Mouse (Mus musculus) cerebellum, adult 11-12 months (tissue): ENCODE results near the gene Fabp1.

Experiments used
- DNase-seq: peaks from one replicate; pipeline ENCODE4 v3.0.0; 2022

The Fabp1 gene

GRCm38 (mm10) chr6:71221501-71221900 lies 21.9 kb downstream of the Fabp1 start:
- no peak for DNase-seq

DNA sequence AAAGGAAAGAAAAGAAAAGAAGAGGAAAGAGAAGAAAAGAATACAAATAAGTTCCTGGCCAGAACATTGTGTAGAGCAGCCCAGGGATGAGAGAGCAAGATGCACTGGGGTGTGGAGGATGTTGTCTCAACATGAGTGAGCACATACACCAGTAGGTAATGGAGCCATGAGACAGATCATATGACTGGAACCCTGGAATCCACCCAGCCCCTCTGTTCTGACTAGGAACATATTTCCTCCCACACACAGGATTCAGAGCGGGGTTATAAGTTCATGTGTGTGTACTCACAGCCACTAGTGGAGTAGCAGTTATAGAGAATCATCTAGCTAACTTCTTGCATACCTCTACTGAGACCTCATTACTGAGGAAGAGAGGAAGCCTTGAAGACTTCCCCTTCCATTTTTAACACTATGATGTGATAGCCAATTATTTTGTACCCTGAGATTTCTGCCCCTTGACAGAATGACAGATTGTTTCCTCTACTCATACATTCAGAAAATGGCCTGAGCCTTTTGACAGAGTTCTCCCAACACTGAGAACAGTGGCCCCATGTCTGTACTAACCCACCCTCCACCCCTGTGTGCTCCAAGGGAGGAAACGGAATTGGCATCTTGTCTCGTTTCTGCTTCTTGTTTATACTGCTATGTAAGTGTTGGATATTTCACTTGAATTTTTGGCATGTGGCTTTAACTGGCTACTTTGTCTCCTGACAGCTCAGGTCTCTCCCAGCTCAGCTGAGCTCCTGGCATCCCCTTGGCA lies 24.7 kb downstream of the Fabp1 start:
- DNase-seq, result no peak

GRCm38 (mm10) chr6:71226544-71226943 lies 26.9 kb downstream of the Fabp1 start:
- DNase-seq, result no peak

DNA sequence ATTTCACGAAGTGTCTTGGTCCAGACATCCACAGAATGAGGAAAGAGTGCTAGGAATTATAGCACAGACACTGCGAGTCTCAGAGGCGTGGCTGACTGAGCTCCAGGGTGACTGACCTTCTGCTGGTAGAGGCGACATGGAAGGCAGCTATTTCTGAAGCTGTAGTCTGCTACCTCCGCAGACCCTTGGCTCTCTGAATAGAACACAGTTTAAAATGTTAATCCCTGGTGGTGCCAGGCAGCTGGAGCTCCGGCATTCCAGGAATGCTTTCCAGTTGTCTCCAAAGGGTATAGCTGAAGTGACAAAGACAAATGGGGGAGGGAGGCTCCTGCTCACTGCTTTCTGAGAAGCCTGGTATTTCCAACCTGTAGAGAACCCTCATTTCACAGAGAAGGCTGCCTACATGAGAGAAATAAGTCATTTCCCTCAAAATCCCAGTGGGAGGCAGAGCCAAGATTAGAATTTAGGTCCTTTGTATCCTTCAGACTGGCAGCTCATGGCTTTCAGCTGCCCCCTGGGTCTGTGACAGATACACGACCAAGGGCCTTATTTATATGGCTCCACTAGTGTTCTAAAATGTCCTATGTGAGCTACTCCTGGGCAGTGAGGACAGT lies 27.6 kb downstream of the Fabp1 start:
- no peak for DNase-seq

GRCm38 (mm10) chr6:71235121-71235520 lies 35.5 kb downstream of the Fabp1 start:
- DNase-seq, result no peak

DNA sequence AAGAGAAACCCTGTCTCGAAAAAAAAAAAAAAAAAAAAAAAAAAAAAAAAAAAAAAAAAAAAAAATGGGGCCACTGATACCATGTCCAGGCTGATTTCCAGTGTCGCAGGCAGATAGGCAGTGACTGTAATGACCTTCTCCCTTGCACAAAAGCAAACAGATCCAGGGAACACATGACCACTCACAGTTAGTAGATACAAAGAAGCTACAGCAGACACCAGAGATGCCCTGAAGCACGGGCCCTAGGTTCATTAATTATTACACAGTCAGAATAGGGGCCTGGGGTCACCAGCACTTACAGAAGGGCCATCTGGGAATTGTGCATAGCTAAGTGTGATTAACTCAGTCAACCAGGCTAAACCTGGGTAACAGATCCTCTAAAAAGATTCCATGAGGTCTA lies 36.3 kb downstream of the Fabp1 start:
- no peak for DNase-seq

DNA sequence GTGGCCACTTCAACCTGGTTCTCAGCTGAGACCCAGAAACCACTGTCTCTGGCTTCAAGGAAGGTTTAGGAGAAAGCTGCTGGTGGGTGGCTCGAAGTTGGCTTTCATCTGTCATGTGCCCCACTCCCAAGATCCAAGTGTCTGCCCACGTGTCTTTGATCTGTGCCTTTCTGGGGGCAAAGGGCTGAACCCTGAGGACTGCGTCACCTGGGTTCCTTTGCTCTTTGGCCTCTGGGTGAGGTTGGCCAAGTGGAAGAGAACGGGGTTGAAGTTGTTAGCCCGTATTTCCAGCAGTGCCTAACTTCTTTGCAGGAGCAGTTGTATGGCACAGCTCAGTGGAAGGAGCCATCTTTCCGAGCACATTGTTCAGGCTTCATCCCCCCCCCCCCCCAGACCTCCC lies 36.9 kb downstream of the Fabp1 start:
- DNase-seq, result no peak

DNA sequence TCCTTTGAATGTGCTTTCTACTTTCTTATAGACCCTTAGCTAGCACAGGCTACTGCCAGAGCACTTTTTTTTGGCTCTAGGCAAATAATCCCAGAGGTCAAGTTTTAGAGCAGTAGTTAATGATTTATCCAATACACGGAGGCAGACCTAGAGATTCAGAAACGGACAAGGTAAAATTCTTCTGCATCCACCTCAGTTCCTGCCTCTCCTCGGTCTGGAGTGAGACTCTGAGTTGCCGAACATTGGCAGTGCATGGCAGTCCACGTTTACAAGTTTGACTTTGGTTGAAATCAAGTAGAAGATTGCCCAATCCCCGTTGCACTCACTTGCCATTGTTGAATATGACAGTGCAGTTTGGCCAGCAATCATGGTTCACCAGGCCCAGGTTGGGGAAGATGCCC lies 37.4 kb downstream of the Fabp1 start:
- no peak for DNase-seq

- no peak for DNase-seq
Measured at GRCm38 (mm10) chr6:71239069-71239750, 39.6 kb downstream of the Fabp1 start.

DNA sequence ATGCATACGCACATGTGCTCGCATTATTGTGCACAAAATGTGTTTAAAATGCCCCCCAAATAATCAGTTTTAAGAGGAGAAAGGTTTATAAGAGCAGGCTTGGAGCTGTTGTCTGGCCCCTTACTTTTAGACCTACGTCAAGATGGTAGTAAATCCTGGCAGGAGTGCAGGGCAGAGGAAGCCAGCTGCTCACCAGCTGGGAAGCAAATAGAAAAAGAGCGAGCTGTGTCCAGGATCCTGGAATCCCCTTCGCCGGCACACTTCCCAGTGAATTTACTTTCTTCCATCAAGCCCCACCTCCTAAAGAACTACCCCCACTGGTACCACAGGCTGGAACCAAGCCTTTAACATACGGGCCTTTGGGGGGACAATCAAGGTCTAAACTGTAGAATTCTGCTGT lies 41.2 kb downstream of the Fabp1 start:
- DNase-seq, result no peak

- no peak for DNase-seq
Measured at GRCm38 (mm10) chr6:71242811-71243210, 43.2 kb downstream of the Fabp1 start.

DNA sequence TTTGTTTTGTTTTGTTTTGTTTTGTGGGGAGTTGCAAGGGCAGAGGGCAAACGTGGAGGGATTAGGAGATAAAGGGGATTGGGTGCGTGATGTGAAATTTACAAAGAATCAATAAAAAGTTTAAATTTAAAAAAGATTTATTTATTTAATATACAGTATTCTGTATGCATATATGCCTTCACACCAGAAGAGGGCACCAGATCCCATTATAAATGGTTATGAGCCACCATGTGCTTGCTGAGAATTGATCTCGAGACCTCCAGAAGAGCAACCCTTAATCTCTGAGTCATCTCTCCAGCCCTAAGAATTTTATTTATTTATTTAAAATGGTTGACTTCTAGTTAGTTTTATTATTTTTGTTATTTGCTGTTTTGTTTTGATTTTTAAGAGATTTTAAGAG lies 43.6 kb downstream of the Fabp1 start:
- no peak for DNase-seq

- no peak for DNase-seq
Measured at GRCm38 (mm10) chr6:71248420-71248819, 48.8 kb downstream of the Fabp1 start.

GRCm38 (mm10) chr6:71249615-71250014 lies 50.0 kb downstream of the Fabp1 start:
- DNase-seq, result no peak

DNA sequence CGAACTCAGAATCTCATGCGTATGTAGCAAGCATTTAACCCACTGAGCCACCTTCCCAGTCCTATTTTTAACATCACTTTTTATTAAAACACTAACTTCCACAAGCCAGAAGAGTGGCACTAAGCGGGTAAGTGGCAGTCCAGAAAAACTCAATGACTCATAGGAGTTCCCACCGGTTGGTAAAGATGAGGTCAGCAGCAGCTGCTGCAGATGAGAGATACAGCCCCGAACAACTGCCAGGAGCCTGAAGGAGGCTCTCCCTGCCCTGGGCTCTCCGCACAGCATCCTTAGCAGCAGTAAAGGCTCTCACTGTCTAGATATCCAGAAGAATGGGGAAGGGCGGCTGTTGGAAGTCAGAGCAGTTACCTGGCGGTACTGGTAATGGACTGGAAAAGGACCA lies 51.3 kb downstream of the Fabp1 start:
- no peak for DNase-seq

DNA sequence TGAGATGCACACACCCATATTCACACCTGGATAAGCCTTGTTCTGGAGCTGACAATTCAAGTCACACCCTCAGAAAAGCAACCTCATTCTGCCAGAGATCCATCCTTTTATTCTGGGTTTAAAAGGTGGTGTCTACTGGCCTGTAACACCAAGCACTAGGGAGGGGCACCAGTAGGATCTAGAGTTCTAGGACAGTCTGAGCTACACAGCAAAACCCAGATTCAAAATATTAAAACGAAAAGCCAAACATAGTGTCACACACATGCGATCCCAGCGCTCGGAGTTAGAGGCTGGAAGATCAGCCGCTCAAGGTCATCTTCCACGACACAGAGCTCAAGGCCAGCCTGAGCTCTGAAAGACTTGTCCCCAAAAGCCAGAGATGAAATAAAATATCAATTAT lies 54.8 kb downstream of the Fabp1 start:
- no peak for DNase-seq
